Mouse (Mus musculus) liver, postnatal 0 days (tissue): ENCODE results near the gene Panx3.

Experiments used
- CTCF ChIP-seq: sonication (generic); IDR thresholded peaks from 2 replicates; pipeline ENCODE4 v1.5.1; 2016; ENCODE audit warnings: antibody characterized with exemption, low read depth
- EP300 ChIP-seq: IDR thresholded peaks from 2 replicates; pipeline ENCODE4 v1.6.1; 2016; ENCODE audit warnings: antibody characterized with exemption, low read depth, mild to moderate bottlenecking

DNA sequence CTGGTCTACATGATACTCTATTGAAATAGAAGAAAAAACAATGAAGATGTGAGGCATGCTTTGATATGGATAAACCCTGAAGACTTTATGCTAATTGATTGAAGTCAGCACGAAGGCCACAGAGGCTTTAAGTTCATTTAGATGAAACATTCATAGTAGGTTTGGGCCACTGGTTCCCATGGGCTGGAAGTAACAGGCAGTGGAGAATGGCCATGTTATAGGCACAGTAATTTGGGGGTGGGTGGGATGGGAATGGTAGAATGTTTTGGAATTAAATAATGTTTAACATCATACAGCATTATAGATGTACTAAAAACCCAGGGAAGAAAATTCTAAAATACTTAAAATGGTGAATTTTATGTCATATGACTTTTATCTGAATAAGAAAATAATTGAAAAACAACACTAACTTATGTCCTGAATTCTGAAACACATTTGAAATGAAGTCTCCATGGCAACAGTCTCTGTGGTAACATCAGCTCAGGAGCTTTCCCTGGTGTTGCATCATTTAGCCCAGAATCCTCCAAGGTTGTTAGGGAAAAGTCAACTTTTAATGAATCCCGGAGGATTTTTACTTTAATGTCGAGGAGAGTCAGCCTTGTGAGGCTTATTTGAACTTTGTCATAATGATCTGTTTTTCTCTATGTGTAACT, 18.4 kb upstream of the Panx3 start:
- TF ChIP-seq CTCF (no peak), EP300 (no peak)
